Mouse (Mus musculus): ENCODE data around the gene Grm1.

The Grm1 gene

DNA sequence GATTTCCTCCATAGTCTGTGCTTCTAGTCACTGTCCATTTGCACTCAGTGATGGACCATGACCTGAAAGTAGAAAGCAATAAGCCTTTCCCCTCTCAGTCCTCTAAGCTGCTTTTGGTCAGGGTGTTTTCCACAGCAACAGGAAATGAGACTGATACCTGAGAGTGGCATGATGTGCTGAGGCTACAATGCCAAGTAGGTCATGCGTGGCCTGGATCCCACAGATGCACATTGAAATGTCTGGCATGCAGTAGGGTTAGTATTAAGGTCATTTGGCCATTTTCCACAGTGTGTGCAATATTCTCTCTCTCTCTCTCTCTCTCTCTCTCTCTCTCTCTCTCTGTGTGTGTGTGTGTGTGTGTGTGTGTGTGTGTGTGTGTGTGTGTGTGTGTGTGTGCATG lies 254.8 kb downstream of the Grm1 start:
- peak; percentile 18 for DNase-seq

DNA sequence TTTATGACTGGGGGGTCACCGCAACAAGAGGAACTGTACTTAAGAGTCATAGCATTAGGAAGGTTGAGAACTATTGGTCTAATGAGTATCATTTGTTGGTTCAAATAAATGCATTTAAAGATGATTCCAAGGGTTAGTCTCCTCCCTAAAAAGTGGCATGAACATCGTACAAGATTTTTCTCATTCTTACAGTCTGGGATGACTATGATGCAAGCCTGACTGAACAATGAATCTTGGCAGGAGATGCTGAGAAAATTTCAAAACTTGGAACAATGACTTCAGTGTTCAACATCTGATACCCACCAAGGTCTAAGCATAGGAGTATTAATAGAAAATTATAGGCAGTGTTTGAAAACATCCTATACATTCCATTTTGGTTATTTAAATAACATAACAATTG lies 264.1 kb downstream of the Grm1 start:
- DNase-seq = no peak

DNA sequence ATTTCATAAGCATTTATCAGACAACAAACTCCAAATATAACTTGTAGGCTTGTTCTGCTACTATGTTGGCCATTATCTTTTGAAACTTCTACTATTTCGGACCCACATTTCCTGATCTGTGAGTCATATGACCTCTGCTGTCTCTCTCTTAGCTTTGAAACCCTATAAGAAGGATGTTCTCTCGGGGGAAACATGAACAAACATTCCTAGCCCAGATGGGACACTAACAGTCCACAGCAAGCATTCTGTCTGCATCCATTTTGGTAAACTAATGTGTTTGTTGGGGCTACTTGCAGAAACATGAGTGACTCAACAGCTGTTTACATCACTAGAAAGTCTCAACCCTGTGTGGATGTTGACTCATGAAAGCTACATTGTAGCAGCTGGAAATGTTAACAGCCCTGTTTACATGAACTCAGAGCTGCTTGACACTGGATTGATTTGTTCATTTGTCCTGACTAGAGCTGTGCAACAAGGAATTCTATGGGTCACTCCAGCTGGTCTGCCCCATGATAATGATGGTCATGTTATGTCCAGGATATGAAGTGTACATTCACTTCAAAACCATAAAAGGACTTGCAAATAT lies 267.4 kb downstream of the Grm1 start:
- no peak for DNase-seq

DNA sequence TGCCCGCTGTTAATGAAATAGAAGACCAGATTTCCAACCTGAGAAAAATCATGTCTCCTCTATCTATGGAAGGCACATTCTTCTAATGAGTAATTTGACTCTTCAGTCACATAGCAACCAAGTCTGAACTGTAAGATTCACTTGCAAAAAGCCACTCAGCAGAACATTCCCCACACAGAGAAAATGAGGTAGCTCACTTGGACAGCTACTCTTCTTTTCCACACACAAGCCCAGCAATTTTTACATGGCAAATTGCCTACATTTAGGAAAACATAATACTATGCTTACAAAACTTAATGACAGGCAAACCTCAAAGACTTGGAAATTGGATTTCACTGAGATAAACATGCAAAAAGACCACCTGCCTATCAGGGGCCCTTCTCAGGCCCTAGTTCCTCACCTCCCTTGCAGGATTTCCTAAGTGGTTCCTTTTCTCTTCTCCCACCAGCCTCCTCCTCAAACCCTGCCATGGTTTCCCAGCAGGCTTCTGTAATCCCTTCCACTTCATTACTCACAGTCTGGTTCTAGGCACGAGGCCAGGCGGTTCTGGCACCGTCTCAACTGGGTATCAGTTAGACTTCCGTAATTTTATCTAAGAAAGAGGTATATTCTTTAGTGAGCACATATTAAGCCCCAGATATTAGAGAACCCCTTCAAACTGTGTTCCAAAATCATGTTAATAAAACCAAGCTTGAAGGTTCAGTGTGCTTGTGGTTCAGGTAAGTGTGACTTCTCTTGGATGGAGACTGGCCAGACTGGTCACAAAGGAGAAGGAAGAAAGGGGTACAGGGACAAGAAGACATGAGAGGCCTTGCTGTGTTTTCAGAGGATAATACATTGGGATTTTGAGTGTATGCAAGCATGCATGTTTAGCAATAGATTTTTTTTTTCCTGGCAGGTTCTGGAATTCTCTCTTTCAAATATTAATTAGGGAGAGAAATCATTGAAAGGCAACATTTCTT lies 269.1 kb downstream of the Grm1 start:
- DNase-seq = peak; percentile 39

DNA sequence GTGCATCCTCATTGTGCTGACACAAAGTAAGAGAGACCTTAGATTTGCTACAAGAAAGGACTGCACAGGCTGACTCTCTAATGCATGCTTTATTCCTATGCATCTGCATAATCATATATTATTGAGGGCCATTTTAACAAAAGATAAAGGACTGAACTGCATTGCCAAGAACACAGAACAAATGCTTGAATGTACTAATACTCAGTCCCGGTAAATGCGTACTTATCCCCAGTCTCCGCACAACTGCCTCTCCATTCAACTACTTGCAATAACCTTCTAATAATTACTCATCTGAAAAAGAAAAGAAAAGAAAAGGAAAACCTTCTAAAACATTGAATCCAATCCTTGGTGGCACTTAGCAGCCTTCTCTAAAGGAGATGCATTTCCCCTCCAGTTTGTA lies 272.4 kb downstream of the Grm1 start:
- DNase-seq = no peak

DNA sequence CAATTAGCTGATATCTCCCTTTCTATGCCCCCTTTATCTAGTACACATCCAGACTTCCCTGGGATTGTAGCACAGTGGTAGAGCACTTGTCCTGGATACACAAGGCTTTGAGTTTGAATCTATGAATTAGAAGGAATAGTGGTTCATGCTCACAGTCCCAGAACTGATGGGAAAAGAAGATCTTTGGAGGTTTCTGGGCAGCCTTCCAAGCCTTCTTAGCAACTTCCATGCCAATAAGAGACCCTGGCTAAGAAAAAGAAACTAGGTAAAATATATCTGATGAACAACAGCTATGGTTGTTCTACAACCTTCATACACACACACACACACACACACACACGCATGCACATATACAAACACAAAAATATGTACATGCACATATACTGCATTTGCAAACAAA lies 286.8 kb downstream of the Grm1 start:
- no peak for DNase-seq

DNA sequence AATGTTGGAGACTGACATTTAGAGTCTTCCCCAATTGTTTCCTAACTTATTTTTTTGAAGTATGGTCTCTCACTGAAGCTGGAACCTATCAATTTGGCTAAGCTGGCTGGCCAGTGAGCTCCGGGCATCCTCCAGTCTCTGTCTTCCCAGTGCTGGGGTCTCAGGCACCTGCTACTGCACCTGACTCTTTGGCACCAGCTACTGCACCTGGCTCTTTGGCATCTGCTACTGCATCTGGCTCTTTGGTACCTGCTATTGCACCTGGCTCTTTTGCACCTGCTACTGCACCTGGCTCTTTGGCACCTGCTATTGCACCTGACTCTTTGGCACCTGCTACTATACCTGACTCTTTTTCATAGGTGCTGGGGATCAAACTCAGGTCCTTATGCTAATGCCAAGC lies 291.7 kb downstream of the Grm1 start:
- DNase-seq = no peak

DNA sequence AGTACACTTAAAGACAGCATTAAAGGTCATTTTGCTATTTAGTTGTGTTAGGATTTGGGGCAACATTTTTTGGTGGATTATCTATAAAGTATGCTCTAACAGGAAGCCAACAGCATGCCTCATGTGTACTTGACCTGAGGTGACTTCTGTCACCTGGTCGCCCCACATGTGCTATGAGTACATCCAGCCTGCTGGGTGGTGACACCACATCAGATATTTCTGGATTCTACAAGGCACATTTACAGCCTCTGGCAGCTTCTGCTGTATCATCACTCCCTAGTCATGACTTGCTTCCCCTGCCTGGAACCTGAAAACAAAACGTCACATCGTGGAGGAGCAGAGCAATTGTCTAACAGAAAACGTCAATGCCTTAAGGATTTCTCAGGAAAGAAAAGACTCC lies 292.2 kb downstream of the Grm1 start:
- DNase-seq = no peak

DNA sequence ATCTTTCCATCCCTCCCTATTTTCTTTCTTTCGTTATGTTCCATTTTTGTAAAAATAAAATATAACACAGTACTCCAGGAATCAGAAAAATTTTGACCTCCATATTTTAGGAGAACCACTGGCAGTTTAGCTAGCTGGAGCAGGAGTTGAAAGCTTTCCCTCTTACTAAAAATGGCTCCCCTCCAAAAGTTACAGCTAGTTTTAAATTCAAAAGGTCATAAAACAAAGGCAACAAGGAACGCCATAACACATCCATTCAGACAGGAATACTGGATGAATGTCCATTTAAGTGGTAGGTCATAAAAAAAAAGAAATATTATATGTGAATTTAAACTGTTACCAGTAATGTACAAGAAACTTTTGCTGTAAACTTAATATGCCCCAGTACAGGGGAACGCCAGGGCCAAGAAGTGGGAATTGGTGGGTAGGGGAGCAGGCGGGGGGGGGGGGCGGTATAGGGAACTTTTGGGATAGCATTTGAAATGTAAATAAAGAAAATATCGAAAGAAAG lies 294.2 kb downstream of the Grm1 start:
- DNase-seq = no peak

DNA sequence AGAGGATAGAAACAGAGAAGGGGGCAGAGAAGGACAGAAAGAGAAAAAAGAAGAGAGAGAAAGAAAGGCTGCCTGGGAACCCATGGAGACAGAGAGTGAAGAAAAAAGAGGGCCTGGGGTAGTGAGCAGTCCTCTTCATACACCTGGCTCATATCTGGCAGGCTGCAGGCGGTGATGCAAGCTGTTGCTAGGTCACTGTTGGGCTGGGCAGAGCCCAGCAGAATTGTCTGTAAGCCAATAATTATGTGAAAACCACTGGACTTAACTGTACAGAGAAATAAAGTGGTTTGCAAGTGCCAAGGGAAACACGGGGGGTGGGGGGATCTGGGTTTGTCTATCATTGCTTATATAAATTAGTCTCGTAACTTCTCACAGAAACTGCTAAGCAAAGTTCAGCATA lies 297.0 kb downstream of the Grm1 start:
- no peak for DNase-seq

DNA sequence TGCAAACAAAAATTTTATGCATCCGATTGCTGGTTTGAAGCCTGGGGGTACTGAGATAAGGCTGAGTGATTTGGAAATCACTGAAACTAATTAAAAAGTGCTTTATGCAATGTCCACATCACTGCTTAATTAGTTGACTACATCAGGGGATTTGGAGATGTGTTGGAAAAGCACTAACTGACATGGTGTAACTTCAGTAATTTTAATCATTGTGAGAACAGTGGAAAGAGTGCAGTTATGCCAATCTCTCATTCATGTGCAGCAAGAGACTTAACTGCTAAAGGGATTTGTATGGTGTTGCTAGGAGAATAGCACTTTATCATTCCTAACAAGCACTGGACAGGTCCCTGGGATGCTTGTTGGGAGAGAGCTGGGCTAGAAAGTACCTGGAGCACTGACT lies 307.3 kb downstream of the Grm1 start:
- no peak for DNase-seq

DNA sequence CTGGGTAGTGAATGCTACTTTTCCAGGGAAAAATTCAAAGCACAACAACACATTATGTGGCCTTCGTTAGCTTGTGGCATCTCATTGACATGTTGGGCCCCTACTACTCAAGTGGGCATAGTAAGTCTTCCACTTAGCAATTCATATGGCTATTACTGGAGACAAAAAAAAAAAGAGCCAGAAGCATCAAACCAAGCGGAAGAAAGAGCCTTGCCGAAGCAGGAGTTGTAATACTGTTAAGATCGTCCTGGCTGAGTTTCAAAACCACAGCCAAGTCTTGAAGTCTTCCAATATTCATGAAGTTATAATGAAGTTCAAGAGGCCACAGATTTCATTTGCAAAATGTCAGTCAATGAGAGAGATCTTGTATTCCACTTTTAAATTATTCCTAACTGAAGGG lies 319.1 kb downstream of the Grm1 start:
- DNase-seq = no peak

DNA sequence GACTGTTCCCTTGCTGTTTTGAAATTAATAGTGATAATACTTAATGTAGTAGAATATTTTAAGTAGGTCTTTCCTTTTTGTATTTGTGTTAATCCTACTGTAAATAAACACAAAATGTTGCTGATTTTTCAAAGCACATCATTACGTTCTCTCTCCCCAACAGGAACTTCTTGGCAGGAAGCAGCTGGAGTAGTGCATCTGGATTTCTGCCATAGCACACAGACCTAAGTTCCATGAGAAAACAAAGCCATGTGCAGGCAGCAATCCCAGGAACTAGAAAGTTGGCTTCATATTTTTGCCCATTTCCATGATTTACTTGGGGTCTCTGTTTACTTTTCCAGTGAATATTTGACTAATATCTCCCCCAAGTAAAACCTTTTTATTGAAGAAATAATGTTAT lies 320.9 kb downstream of the Grm1 start:
- no peak for DNase-seq

DNA sequence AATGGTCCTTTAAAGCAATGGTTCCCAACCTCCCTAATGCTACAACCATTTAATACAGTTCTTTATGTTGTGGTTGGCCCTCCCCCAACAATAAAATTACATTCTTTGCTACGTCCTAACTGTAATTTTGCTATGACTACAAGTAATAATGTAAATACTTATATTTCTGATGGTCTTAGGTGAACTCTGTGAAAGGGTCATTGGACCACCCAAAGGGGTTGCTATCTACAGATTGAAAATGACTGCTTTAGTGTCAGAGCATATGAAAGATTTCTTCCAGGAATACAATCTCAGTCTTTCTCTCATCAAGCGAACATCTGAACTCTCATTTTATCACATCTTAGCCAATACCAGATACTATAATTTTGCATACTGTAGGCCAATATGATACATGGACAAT lies 321.4 kb downstream of the Grm1 start:
- no peak for DNase-seq

DNA sequence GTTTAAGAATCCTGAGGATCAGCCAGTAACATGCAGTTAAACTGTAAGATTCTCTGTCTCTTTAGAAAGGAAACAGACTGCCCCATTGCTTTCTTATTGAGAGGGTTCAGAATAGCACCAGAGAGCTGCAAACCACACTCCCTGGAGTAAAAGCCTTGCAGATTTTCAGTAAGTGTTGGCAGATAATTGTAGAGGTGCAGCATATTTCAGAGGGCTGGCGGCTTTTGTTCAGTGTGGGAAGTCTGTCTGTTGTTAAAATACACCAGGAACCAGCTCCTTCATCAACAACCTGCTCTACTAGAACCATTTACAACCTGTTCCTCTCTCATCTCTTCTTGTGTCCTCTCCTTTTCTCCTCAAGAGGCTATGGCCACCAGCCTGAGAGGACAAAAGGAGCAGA lies 331.1 kb downstream of the Grm1 start:
- DNase-seq = no peak

DNA sequence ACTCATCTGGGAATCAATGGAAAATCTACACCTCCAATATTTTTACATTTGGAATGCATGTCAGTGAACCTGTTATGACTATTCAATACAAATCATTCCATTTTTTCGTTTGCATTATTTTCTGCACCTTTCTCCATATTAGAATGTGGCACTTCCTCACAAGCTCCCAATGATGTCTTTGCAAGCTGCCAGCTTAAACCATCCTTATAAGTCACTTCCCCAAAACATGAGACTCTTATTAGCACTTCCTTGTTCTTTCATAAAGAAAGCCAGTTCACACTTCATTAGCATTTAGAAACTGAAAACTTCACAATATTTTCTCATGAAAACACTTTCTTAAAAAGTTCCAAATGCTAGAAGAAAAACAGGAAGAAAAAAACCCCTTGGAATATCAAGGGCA lies 338.1 kb downstream of the Grm1 start:
- no peak for DNase-seq

DNA sequence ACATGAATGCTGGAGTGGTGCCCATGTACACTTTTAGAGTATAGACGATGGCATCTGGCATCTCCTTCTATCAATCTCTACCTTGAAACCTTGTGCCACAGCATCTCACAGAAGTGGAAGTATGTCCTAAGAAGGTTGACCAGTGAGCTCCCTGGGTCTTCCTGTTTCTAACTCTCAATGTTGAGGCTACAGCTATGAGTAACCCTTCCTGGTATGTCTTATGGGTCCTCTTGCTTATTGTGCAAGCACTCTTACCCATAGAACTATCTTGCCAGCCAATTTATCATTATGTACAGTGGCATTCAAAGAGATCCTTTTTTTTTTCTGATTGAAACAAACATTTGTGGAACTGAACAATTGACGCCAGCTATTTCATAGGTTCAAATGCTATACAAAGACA lies 340.0 kb downstream of the Grm1 start:
- DNase-seq = no peak

DNA sequence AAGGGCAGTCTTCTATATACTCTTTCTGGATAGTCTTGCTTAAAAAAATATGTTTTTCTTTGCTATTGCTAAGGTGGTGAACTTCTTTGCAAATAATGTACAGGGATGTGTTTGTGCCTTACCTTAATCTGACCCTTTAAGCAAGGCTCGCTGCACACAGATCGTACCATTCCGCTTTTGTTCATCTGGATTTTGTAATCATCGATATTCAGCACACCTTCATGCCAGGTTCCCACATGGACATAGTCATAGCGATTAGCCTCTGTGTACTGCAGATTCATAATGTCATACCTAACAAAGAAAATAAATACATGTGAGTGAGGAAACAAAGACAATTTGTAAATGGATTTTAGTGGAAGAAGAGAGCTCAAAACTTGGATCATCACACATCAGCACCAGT lies 340.8 kb downstream of the Grm1 start:
- DNase-seq = no peak

DNA sequence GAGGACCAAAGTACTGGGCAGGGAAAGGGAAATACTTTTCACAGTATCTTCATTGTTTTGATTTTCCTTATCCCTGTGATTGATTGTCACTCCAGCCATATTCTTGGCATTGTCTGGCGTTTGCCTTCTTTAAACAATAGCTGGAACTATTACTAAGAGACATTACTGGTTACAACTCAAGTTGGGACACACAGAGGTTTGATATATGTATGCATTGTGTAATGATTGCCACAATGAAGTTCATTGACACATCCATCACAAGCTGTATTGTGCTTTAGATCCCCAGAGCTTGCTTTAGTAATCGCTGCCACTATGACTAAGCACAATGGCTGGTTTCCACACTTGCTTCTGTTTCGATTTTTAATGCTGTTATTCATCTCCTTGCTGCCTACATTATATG lies 341.4 kb downstream of the Grm1 start:
- no peak for DNase-seq

DNA sequence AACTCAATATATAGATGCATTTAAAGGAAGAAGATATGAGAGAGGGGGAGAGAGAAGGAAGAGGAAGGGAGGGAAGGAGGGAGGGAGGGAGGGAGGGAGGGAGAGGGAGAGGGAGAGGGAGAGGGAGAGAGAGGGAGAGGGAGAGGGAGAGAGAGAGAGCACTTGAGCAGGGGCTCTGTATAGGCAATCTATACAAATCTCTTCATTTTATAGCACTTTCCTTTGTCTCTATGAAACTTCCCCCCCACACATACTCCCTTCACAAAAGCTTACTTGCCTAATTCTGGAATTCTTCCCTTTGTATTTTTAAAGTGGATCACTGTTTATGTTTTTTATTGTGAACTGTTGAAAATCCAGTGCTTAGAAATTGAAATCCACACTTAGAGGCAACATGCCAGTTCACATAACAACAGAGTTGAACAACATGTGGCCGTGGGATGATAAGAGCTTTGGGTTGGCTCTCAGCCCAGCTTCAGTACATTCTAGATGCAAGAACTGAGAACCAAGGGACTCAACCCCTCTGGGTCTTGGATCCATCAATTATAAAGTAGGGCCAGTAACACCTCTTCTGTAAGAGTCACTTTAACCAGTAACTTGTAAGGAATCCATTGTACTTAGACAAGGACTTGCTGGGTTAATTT lies 345.0 kb downstream of the Grm1 start:
- DNase-seq = no peak

DNA sequence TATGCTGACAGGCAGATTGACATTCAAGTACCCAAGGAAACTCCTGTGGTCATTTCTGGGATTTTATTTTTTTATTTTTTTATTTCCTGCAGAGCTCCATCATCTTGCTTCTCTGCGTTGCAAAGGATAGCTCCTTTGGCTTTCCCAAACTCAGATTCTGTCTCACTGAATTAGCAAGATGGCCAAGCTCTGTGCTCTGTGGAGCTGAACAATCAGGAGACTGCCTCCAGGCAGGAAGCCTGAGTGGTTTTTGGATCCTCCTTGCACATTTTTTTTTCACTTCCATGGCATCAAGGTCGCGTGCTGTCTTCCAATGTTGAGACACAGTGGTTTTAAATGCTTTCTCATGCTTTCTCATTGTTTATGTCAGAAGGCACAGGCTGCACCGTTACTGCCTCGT lies 347.6 kb downstream of the Grm1 start:
- DNase-seq = peak; percentile 82

DNA sequence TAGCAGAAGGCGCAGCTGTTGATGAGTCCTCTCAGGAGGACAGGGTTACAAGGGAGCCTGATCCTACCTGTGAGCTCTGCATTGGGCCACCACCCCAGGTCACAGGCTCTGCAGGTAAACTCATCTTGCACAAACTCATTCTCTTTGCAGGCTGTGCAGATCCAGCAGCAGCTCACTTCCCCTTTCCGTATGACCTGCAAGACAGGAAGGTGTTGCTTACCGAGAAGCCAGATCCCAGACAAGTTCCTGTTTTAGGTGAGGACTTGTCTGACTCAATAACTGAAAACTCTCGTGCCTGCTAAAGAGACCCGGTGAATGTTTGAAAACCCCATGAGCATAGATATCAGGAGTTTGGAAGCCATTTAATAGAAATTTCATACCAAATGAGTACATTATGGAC lies 349.1 kb downstream of the Grm1 start:
- DNase-seq = no peak

DNA sequence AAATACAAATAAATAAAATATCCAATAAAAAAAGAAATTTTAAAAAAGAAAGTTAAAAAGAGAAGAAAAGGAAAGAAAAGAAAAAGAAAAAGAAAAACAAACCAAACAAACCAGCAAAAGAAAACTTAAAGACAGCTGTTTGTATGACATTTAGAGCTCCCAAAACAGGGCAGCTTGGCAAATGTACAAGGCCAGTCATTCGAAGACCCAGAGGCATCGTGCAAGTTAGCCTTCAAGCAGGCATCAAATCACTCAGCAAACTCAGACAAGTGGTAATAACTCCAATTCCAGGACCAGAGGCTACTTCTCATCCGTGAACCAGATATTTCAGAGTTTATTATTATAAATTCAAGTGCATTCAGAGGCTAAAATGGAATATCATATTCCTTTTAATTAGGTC lies 355.7 kb downstream of the Grm1 start:
- DNase-seq = no peak

DNA sequence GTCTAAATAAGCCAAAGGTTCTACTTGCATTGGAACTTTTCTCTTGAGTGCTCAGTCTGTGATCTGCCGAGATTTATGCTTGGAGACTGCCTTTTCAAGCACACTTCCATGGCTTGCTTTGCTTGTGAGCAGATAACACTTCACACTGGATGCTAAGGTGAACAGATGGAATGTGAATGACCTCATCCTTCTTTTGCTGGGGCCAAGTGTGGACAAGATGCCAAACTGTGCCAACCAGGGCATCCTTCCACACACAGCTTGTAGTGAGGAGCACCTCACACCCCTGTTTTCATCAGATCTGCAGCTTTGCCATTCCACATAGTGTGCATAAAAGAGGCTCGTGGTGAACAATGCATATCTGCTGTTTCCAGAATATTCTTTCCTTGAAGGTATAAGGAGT lies 371.3 kb downstream of the Grm1 start:
- DNase-seq = no peak

All from retina, postnatal 1 day (tissue).